Mouse (Mus musculus) kidney, adult 2 months (tissue): Measurements from ENCODE around the gene Olfr1256. TPM values are rescaled to one million over a fixed set of nuclear protein-coding genes. Genes with fewer than 3 reads are reported as not detected.

Experiments
- DNase-seq: peaks from one replicate; pipeline ENCODE4 v3.0.0; 2021
- H3K27ac ChIP-seq: fragments of 200-500 bp; 2 replicates; pipeline ENCODE4 v1.5.1; 2012; ENCODE audit warnings: low read depth, low read length, control low read depth, inconsistent platforms; ENCODE audit not compliant: insufficient read depth
- H3K27me3 ChIP-seq: fragments of 200-500 bp; replicated peaks from 2 replicates; pipeline ENCODE4 v1.6.1; 2012; ENCODE audit warnings: mild to moderate bottlenecking, moderate library complexity, low read length, inconsistent platforms; ENCODE audit not compliant: control insufficient read depth, insufficient read depth
- H3K36me3 ChIP-seq: fragments of 200-500 bp; 2 replicates; pipeline ENCODE4 v1.6.1; 2012; ENCODE audit warnings: mild to moderate bottlenecking, moderate library complexity, low read length, inconsistent platforms; ENCODE audit not compliant: control insufficient read depth, insufficient read depth
- H3K4me1 ChIP-seq: fragments of 200-500 bp; 2 replicates; pipeline ENCODE4 v1.6.1; 2011; ENCODE audit warnings: low read length; ENCODE audit not compliant: control insufficient read depth, insufficient read depth
- H3K4me3 ChIP-seq: fragments of 200-500 bp; 2 replicates; pipeline ENCODE4 v1.5.1; 2011; ENCODE audit warnings: mild to moderate bottlenecking, low read depth, low read length, control low read depth; ENCODE audit not compliant: insufficient read depth
- CTCF ChIP-seq: fragments of 200-500 bp; conservative IDR thresholded peaks from 2 replicates; pipeline ENCODE4 v1.5.1; 2011; ENCODE audit warnings: low read depth, mild to moderate bottlenecking, control low read depth, low read length, moderate library complexity, mixed read lengths; ENCODE audit not compliant: insufficient read depth, insufficient read length
- POLR2A ChIP-seq: fragments of 200-500 bp; IDR thresholded peaks from one replicate; pipeline ENCODE4 v1.6.1; 2011; ENCODE audit warnings: low read depth, low read length, control low read depth
- WGBS: fragments of 180-500 bp; shearing (Covaris S2); methylation state at CpG from one replicate; pipeline ENCODE4 v1.1.7; 2018; 5-methylcytosine and 5-hydroxymethylcytosine counted together
- polyA plus RNA-seq: library from polyadenylated mRNA; depleted of rRNA; stranded (reverse); fragments of >200 nt; gene quantifications from 2 replicates; pipeline ENCODE4 v1.2.3, GENCODE M21; 2012; rRNA removed

Gene Olfr1256
- polyA plus RNA-seq, 1 experiment = not detected

- no peaks in the 10 kb centered on the region for H3K27me3 ChIP-seq
- H3K4me1 ChIP-seq = no peaks in the 10 kb centered on the region
- no peaks in the 10 kb centered on the region for H3K36me3 ChIP-seq
- no peak overlapping the region for H3K4me3 ChIP-seq
- H3K27ac ChIP-seq = no peak overlapping the region
- DNase-seq = no peak
- TF ChIP-seq POLR2A (no peak), CTCF (no peak)
- WGBS = 90% methylated on average over 3 of the region's 3 CpGs
These were observed 41.8 kb downstream of the Olfr1256 start for GRCm38 (mm10) chr2:89799583-89799982.

- H3K27ac ChIP-seq = no peak within 1 kb of the TSS
- H3K27me3 ChIP-seq = no peaks in the 10 kb centered on the region
- DNase-seq = no peak
- H3K4me3 ChIP-seq = no peak within 1 kb of the TSS
- H3K36me3 ChIP-seq = no peaks in the 10 kb centered on the region
- no peak for TF ChIP-seq POLR2A
- TF ChIP-seq CTCF = no peak
- no peaks in the 10 kb centered on the region for H3K4me1 ChIP-seq
These were observed 47.8 kb downstream of the Olfr1256 start, which contains the start of gene Olfr1254 for GRCm38 (mm10) chr2:89793519-89793918. Gene Olfr1254 (minus strand): TSS chr2:89793619.

Other genes starting within 250 kb of the Olfr1256 start
- gene Olfr1246, start 248.4 kb downstream of the Olfr1256 start, polyA plus RNA-seq = not detected in 2 replicates
- not detected in 2 replicates for gene Olfr1247, start 227.4 kb downstream of the Olfr1256 start, polyA plus RNA-seq
- not detected in 2 replicates for gene Olfr1248, start 223.3 kb downstream of the Olfr1256 start, polyA plus RNA-seq
- gene Olfr1249, start 206.6 kb downstream of the Olfr1256 start, polyA plus RNA-seq = not detected in 2 replicates
- gene Olfr1250, start 180.1 kb downstream of the Olfr1256 start, polyA plus RNA-seq = not detected in 2 replicates
- not detected in 2 replicates for gene Olfr1251, start 169.6 kb downstream of the Olfr1256 start, polyA plus RNA-seq
- not detected in 2 replicates for gene Olfr1252, start 116.5 kb downstream of the Olfr1256 start, polyA plus RNA-seq
- not detected in 2 replicates for gene Olfr1253, start 84.5 kb downstream of the Olfr1256 start, polyA plus RNA-seq
- not detected in 2 replicates for gene Olfr1254, start 47.9 kb downstream of the Olfr1256 start, polyA plus RNA-seq
- gene Olfr1255, start 29.5 kb downstream of the Olfr1256 start, polyA plus RNA-seq = not detected in 2 replicates
- gene Olfr48, start 6.7 kb upstream of the Olfr1256 start, polyA plus RNA-seq = not detected in 2 replicates
- gene Olfr1257, start 36.9 kb upstream of the Olfr1256 start, polyA plus RNA-seq = not detected in 2 replicates
- not detected in 2 replicates for gene Olfr1258, start 85.8 kb upstream of the Olfr1256 start, polyA plus RNA-seq
- not detected in 2 replicates for gene Olfr1259, start 107.1 kb upstream of the Olfr1256 start, polyA plus RNA-seq
- not detected in 2 replicates for gene Olfr1260, start 132.8 kb upstream of the Olfr1256 start, polyA plus RNA-seq
- not detected in 2 replicates for gene Olfr1261, start 149.7 kb upstream of the Olfr1256 start, polyA plus RNA-seq
- gene Olfr1262, start 158.6 kb upstream of the Olfr1256 start, polyA plus RNA-seq = not detected in 2 replicates
- gene Olfr1263, start 170.6 kb upstream of the Olfr1256 start, polyA plus RNA-seq = not detected in 2 replicates
- gene Olfr1264, start 184.0 kb upstream of the Olfr1256 start, polyA plus RNA-seq = not detected in 2 replicates
- gene Olfr1265, start 193.8 kb upstream of the Olfr1256 start, polyA plus RNA-seq = not detected in 2 replicates
- gene Olfr140, start 222.0 kb upstream of the Olfr1256 start, polyA plus RNA-seq = not detected in 2 replicates